Mouse (Mus musculus) testis, adult 2 months (tissue): ENCODE data around the gene Qpctl. TPM values are rescaled to one million over a fixed set of nuclear protein-coding genes. Genes with fewer than 3 reads are reported as not detected.

ENCODE experiments used
- H3K27ac ChIP-seq: fragments of 200-500 bp; 2 replicates; pipeline ENCODE4 v1.5.1; 2012; ENCODE audit warnings: low read depth, low read length; ENCODE audit not compliant: control insufficient read depth, insufficient read depth
- H3K27me3 ChIP-seq: fragments of 200-500 bp; 2 replicates; pipeline ENCODE4 v1.6.1; 2012; ENCODE audit warnings: mild to moderate bottlenecking, low read length, moderate library complexity; ENCODE audit not compliant: control insufficient read depth, insufficient read depth
- H3K36me3 ChIP-seq: fragments of 200-500 bp; 2 replicates; pipeline ENCODE4 v1.6.1; 2012; ENCODE audit warnings: mild to moderate bottlenecking, low read length; ENCODE audit not compliant: control insufficient read depth, insufficient read depth
- H3K4me1 ChIP-seq: fragments of 200-500 bp; 2 replicates; pipeline ENCODE4 v1.6.1; 2012; ENCODE audit warnings: low read length; ENCODE audit not compliant: control insufficient read depth, insufficient read depth
- H3K4me3 ChIP-seq: fragments of 200-500 bp; 2 replicates; pipeline ENCODE4 v1.5.1; 2012; ENCODE audit warnings: low read depth, mild to moderate bottlenecking, low read length, moderate library complexity, mixed read lengths; ENCODE audit not compliant: control insufficient read depth
- CTCF ChIP-seq: fragments of 200-500 bp; IDR thresholded peaks from 2 replicates; pipeline ENCODE4 v1.5.1; 2012; ENCODE audit warnings: low read depth, mild to moderate bottlenecking, inconsistent platforms, low read length, moderate library complexity; ENCODE audit not compliant: control insufficient read depth, insufficient read depth, insufficient replicate concordance
- POLR2A ChIP-seq: fragments of 200-500 bp; IDR thresholded peaks from 2 replicates; pipeline ENCODE4 v1.6.1; 2012; ENCODE audit warnings: low read depth, mild to moderate bottlenecking, inconsistent platforms, low read length, moderate library complexity; ENCODE audit not compliant: control insufficient read depth
- polyA plus RNA-seq: library from polyadenylated mRNA; depleted of rRNA; stranded (reverse); fragments of >200 nt; gene quantifications from 2 replicates; pipeline ENCODE4 v1.2.3, GENCODE M21; 2012; rRNA removed

Qpctl gene
- 12.7 and 13.5 TPM in 2 replicates for polyA plus RNA-seq

DNA sequence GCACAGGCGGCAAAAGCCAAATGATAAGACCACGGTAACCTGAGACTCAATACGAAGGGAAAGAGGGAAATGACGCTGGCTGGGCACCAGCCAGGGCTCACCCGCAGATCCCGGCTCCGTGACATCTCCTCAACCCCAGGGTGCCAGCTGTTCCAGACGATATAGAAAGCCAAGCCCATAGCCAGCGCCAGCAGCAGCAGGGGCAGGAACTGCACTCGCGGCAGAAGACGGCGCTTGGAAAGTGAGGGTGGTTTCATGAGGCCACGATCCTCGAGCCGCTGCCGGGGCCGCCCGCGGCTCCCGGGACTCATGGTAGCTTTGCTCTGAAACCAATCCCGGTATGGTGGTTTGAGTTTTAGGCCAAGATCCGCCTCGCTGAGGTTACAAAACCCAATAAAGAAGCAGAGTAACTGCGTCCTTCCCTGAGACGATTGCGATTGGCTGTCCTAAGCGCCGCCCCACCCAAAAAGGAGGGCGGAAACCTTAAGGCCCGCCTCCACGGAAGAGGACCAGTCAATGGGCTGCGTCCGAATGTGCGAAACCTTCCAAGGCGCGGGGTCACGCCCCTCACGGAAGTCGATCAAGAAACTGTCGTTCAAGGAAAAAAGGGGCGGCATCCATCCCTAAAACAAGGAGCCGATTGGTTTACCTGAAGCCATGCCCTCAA lies at the start of gene Qpctl:
TSS of gene Qpctl (minus strand) at position 417 of the 667 bp plus-strand sequence.
- peaks cover 4% of the 10 kb centered on the region for H3K36me3 ChIP-seq
- peak within 1 kb of the TSS; percentile 95 for H3K27ac ChIP-seq
- peaks cover 6% of the 10 kb centered on the region for H3K4me1 ChIP-seq
- TF ChIP-seq CTCF (no peak), POLR2A (peak; percentile 38)
- no peaks in the 10 kb centered on the region for H3K27me3 ChIP-seq
- peak within 1 kb of the TSS; percentile 91 for H3K4me3 ChIP-seq

- no peak overlapping the region for H3K4me3 ChIP-seq
- H3K36me3 ChIP-seq, result no peaks in the 10 kb centered on the region
- peaks cover 12% of the 10 kb centered on the region for H3K4me1 ChIP-seq
- H3K27ac ChIP-seq, result no peak overlapping the region
- H3K27me3 ChIP-seq, result no peaks in the 10 kb centered on the region
- TF ChIP-seq POLR2A (no peak), CTCF (peak; percentile 81)
These were observed 48.9 kb upstream of the Qpctl start for GRCm38 (mm10) chr7:19197985-19198384.

GRCm38 (mm10) chr7:19196676-19197075 lies 47.6 kb upstream of the Qpctl start:
- H3K4me1 ChIP-seq, result peaks cover 5% of the 10 kb centered on the region
- H3K27me3 ChIP-seq, result no peaks in the 10 kb centered on the region
- H3K27ac ChIP-seq, result no peak overlapping the region
- H3K36me3 ChIP-seq, result no peaks in the 10 kb centered on the region
- H3K4me3 ChIP-seq, result no peak overlapping the region
- TF ChIP-seq CTCF (peak; percentile 40; the same call in 1 of the 2 replicates), POLR2A (no peak)

DNA sequence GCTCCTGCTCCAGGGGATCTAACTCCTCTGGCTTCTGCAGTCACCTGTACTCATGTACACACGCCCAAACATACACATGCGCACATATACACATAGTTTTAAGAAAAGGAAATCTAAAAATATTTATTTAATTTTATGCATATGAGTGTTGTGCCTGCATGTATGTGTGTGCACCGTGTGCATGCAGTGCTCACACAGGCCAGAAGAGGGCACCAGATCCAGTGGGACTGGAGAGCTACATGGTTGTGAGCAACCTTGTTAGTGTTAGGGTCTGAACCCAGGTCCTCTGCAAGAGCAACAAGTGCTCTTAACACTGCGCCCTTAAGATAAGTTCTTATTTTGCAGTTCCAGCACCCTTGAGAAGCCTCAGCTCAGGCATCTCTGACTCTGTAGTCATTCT lies 45.6 kb upstream of the Qpctl start:
- TF ChIP-seq POLR2A (no peak), CTCF (peak; percentile 73; the same call in 1 of the 2 replicates)
- H3K36me3 ChIP-seq, result no peaks in the 10 kb centered on the region

GRCm38 (mm10) chr7:19184758-19185157 lies 35.7 kb upstream of the Qpctl start:
- no peak overlapping the region for H3K4me3 ChIP-seq
- peaks cover 11% of the 10 kb centered on the region for H3K4me1 ChIP-seq

More for the DNA sequence above, 45.6 kb upstream of the Qpctl start:
- H3K4me3 ChIP-seq, result no peak overlapping the region
- no peaks in the 10 kb centered on the region; the same call in 1 of the 2 replicates for H3K4me1 ChIP-seq
- no peaks in the 10 kb centered on the region for H3K27me3 ChIP-seq
- H3K27ac ChIP-seq, result no peak overlapping the region

GRCm38 (mm10) chr7:19184250-19184649 lies 35.2 kb upstream of the Qpctl start:
- H3K36me3 ChIP-seq, result no peaks in the 10 kb centered on the region
- no peak overlapping the region for H3K27ac ChIP-seq
- H3K27me3 ChIP-seq, result peaks cover 3% of the 10 kb centered on the region
- TF ChIP-seq POLR2A (no peak), CTCF (no peak)
- no peak overlapping the region for H3K4me3 ChIP-seq
- peaks cover 17% of the 10 kb centered on the region for H3K4me1 ChIP-seq

More at GRCm38 (mm10) chr7:19184758-19185157, 35.7 kb upstream of the Qpctl start:
- no peak for TF ChIP-seq POLR2A
- no peak for TF ChIP-seq CTCF
- H3K36me3 ChIP-seq, result no peaks in the 10 kb centered on the region
- no peak overlapping the region for H3K27ac ChIP-seq
- no peaks in the 10 kb centered on the region; the same call in 1 of the 2 replicates for H3K27me3 ChIP-seq

GRCm38 (mm10) chr7:19180862-19181429 lies 31.9 kb upstream of the Qpctl start:
- TF ChIP-seq POLR2A (no peak), CTCF (no peak)
- H3K27ac ChIP-seq, result no peak overlapping the region
- H3K36me3 ChIP-seq, result no peaks in the 10 kb centered on the region
- H3K4me3 ChIP-seq, result peak overlapping the region; percentile 81
- H3K27me3 ChIP-seq, result peaks cover 7% of the 10 kb centered on the region
- peaks cover 41% of the 10 kb centered on the region for H3K4me1 ChIP-seq
